Mouse (Mus musculus): Measurements from ENCODE around the gene Gm10638.

Gm10638 gene

GRCm38 (mm10) chr8:86786498-86786897 is 41.0 kb downstream of the Gm10638 start:
- no peak for DNase-seq (ENCODE audit: low spot score)

- DNase-seq (ENCODE audit: low spot score), result no peak
Observed at GRCm38 (mm10) chr8:86787891-86788420, 42.5 kb downstream of the Gm10638 start.

DNA sequence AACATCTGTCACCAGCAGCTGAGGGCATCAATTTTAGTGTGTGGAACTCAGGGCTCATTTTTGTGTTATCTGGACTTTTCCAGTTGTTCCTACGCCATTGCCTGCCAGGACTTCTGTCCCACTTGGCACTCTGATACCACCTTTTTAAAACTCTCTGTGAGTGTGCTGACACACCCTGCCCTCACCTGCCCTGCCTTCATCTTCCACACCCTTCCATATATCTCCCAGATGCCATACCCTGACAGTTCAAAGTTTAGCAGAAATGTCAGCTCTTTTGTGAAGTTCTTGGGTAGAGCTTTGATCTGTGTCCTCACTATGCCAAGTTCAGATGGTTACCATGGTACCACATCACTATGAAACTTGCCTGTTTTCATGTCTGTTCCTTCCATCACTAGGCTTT is 44.1 kb downstream of the Gm10638 start:
- DNase-seq (ENCODE audit: low spot score), result no peak

DNA sequence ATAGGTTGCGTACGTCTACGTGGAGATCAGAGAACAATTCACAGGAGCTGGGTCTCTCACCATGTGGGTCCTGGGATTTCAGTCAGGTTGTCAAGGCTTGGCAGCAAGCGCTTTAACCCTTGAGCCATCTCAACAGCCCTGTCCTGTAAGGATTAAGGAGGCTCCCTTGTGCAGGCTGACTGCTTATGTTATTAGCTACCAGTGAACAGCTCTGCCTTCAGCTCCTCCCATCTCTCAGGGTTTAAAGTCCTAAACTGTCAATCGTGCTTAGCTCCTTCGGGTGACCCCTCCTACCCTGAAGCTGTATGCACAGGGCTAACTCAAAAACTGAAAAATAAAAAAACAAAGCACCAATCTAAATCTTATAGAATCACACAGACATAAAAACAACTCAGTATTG is 46.0 kb downstream of the Gm10638 start:
- no peak for DNase-seq (ENCODE audit: low spot score)

- DNase-seq (ENCODE audit: low spot score), result no peak
Observed at GRCm38 (mm10) chr8:86794716-86795115, 49.2 kb downstream of the Gm10638 start.
